Mouse (Mus musculus) kidney, embryonic 15.5 days (tissue): Measurements from ENCODE around the gene Ank3. TPM values are rescaled to one million over a fixed set of nuclear protein-coding genes. Genes with fewer than 3 reads are reported as not detected.

Experiments
- ATAC-seq: fragments of 200-750 bp; cut with Nextera tagmentation; replicated peaks from 2 replicates; pipeline ENCODE4 v1.8.0; 2017; ENCODE audit warnings: moderate TSS enrichment; ENCODE audit not compliant: low FRiP score
- H3K27ac ChIP-seq: fragments of 300-500 bp; sonication (generic); 2 replicates; pipeline ENCODE4 v1.5.1; 2015; ENCODE audit warnings: mild to moderate bottlenecking, inconsistent platforms
- H3K27me3 ChIP-seq: fragments of 300-500 bp; sonication (generic); 2 replicates; pipeline ENCODE4 v1.6.1; 2015; ENCODE audit warnings: inconsistent platforms
- H3K36me3 ChIP-seq: fragments of 300-500 bp; sonication (generic); 2 replicates; pipeline ENCODE4 v1.6.1; 2015; ENCODE audit warnings: inconsistent platforms
- H3K4me1 ChIP-seq: fragments of 300-500 bp; sonication (generic); 2 replicates; pipeline ENCODE4 v1.6.1; 2015; ENCODE audit warnings: inconsistent platforms
- H3K4me2 ChIP-seq: fragments of 300-500 bp; sonication (generic); 2 replicates; pipeline ENCODE4 v1.6.1; 2015; ENCODE audit warnings: moderate library complexity, mild to moderate bottlenecking, inconsistent platforms
- H3K4me3 ChIP-seq: fragments of 300-500 bp; sonication (generic); replicated peaks from 2 replicates; pipeline ENCODE4 v1.5.1; 2015; ENCODE audit warnings: mild to moderate bottlenecking, inconsistent platforms
- H3K9ac ChIP-seq: fragments of 300-500 bp; sonication (generic); 2 replicates; pipeline ENCODE4 v1.6.1; 2015; ENCODE audit warnings: mild to moderate bottlenecking, inconsistent platforms
- H3K9me3 ChIP-seq: fragments of 300-500 bp; sonication (generic); replicated peaks from 2 replicates; pipeline ENCODE4 v1.6.1; 2016; ENCODE audit warnings: inconsistent platforms
- WGBS: fragments of 180-500 bp; shearing (Covaris S2); methylation state at CpG from one replicate; pipeline ENCODE4 v1.1.7; 2015; ENCODE audit warnings: mixed read lengths; 5-methylcytosine and 5-hydroxymethylcytosine counted together
- polyA plus RNA-seq: library from polyadenylated mRNA; unstranded; fragments of >200 nt; fragmentation: Nextera tagmentation; extraction: Ambion mirVana; gene quantifications from 2 replicates; pipeline ENCODE4 v1.2.1, GENCODE M21; 2015

Gene Ank3
- polyA plus RNA-seq, 1 experiment from 2014 or later = 47.9 TPM

GRCm38 (mm10) chr10:69924845-69925244, 526.3 kb downstream of the Ank3 start:
- Histone ChIP-seq H3K4me3 (peak overlapping the region; percentile 51), H3K4me2 (peak overlapping the region; percentile 65), H3K9ac (peak overlapping the region; percentile 41), H3K27me3 (no peaks in the 10 kb centered on the region), H3K27ac (peak overlapping the region; percentile 97), H3K36me3 (peaks cover 3% of the 10 kb centered on the region; the same call in 1 of the 2 replicates), H3K4me1 (peaks cover 64% of the 10 kb centered on the region), H3K9me3 (no peaks in the 10 kb centered on the region)
- WGBS = under 1% methylated on average over 14 of the region's 14 CpGs
- peak; percentile 30; the same call in 1 of the 2 replicates for ATAC-seq

GRCm38 (mm10) chr10:69925285-69926157, 526.9 kb downstream of the Ank3 start:
- Histone ChIP-seq H3K27ac (peak overlapping the region; percentile 97), H3K36me3 (peaks cover 8% of the 10 kb centered on the region; the same call in 1 of the 2 replicates), H3K4me2 (peak overlapping the region; percentile 65), H3K4me3 (peak overlapping the region; percentile 51), H3K9me3 (no peaks in the 10 kb centered on the region), H3K9ac (peak overlapping the region; percentile 41), H3K27me3 (no peaks in the 10 kb centered on the region), H3K4me1 (peaks cover 64% of the 10 kb centered on the region)
- under 1% methylated on average over 19 of the region's 19 CpGs for WGBS
- peak; percentile 88 for ATAC-seq

- peak overlapping the region; percentile 65 for H3K4me2 ChIP-seq
Observed at GRCm38 (mm10) chr10:69926158-69926882, 527.7 kb downstream of the Ank3 start.

GRCm38 (mm10) chr10:69927012-69927411, 528.4 kb downstream of the Ank3 start:
- peaks cover 15% of the 10 kb centered on the region for H3K36me3 ChIP-seq
- peak overlapping the region; percentile 65 for H3K4me2 ChIP-seq
- no peak for ATAC-seq
- H3K9me3 ChIP-seq = no peaks in the 10 kb centered on the region
- H3K27me3 ChIP-seq = no peaks in the 10 kb centered on the region
- peaks cover 53% of the 10 kb centered on the region for H3K4me1 ChIP-seq
- H3K9ac ChIP-seq = peak overlapping the region; percentile 41
- H3K4me3 ChIP-seq = peak overlapping the region; percentile 51
- WGBS = 3% methylated on average over 9 of the region's 9 CpGs
- peak overlapping the region; percentile 97 for H3K27ac ChIP-seq

More at GRCm38 (mm10) chr10:69926158-69926882, 527.7 kb downstream of the Ank3 start:
- ATAC-seq = no peak
- Histone ChIP-seq H3K4me3 (peak overlapping the region; percentile 51), H3K27ac (peak overlapping the region; percentile 97), H3K4me1 (peaks cover 56% of the 10 kb centered on the region), H3K27me3 (no peaks in the 10 kb centered on the region), H3K36me3 (peaks cover 15% of the 10 kb centered on the region), H3K9me3 (no peaks in the 10 kb centered on the region), H3K9ac (peak overlapping the region; percentile 41)
- 1% methylated on average over 11 of the region's 11 CpGs for WGBS

GRCm38 (mm10) chr10:69928358-69928757, 529.8 kb downstream of the Ank3 start:
- WGBS = 44% methylated on average over 7 of the region's 7 CpGs
- Histone ChIP-seq H3K27me3 (no peaks in the 10 kb centered on the region), H3K4me1 (peaks cover 44% of the 10 kb centered on the region), H3K9me3 (no peaks in the 10 kb centered on the region), H3K4me2 (peak overlapping the region; percentile 65), H3K9ac (no peak overlapping the region), H3K36me3 (peaks cover 24% of the 10 kb centered on the region), H3K27ac (peak overlapping the region; percentile 97), H3K4me3 (no peak overlapping the region)
- ATAC-seq = no peak

- Histone ChIP-seq H3K9me3 (no peaks in the 10 kb centered on the region), H3K4me1 (peaks cover 23% of the 10 kb centered on the region), H3K4me3 (no peak overlapping the region), H3K9ac (no peak overlapping the region), H3K27me3 (no peaks in the 10 kb centered on the region), H3K4me2 (no peak overlapping the region), H3K36me3 (peaks cover 46% of the 10 kb centered on the region), H3K27ac (no peak overlapping the region)
- WGBS = 84% methylated on average over 8 of the region's 8 CpGs
- ATAC-seq = no peak
Observed at GRCm38 (mm10) chr10:69930503-69930902, 531.9 kb downstream of the Ank3 start.

- Histone ChIP-seq H3K9me3 (no peaks in the 10 kb centered on the region), H3K36me3 (peaks cover 71% of the 10 kb centered on the region), H3K4me3 (no peak overlapping the region), H3K4me1 (no peaks in the 10 kb centered on the region), H3K4me2 (no peak overlapping the region), H3K27ac (no peak overlapping the region), H3K9ac (no peak overlapping the region), H3K27me3 (no peaks in the 10 kb centered on the region)
- ATAC-seq = no peak
- 87% methylated on average over 5 of the region's 5 CpGs for WGBS
Observed at GRCm38 (mm10) chr10:69936443-69937067, 538.0 kb downstream of the Ank3 start.

- Histone ChIP-seq H3K4me3 (no peak overlapping the region), H3K27ac (no peak overlapping the region), H3K9me3 (no peaks in the 10 kb centered on the region), H3K36me3 (peaks cover 71% of the 10 kb centered on the region), H3K9ac (no peak overlapping the region), H3K27me3 (no peaks in the 10 kb centered on the region), H3K4me2 (no peak overlapping the region), H3K4me1 (no peaks in the 10 kb centered on the region)
- no peak for ATAC-seq
- 87% methylated on average over 7 of the region's 7 CpGs for WGBS
Observed at GRCm38 (mm10) chr10:69937291-69937921, 538.8 kb downstream of the Ank3 start.

GRCm38 (mm10) chr10:69939144-69939543, 540.6 kb downstream of the Ank3 start:
- Histone ChIP-seq H3K36me3 (peaks cover 55% of the 10 kb centered on the region), H3K9me3 (no peaks in the 10 kb centered on the region)

GRCm38 (mm10) chr10:69939966-69940365, 541.4 kb downstream of the Ank3 start:
- 69% methylated on average over 7 of the region's 7 CpGs for WGBS
- Histone ChIP-seq H3K4me2 (no peak overlapping the region), H3K27ac (no peak overlapping the region), H3K9me3 (no peaks in the 10 kb centered on the region), H3K4me1 (no peaks in the 10 kb centered on the region), H3K36me3 (peaks cover 46% of the 10 kb centered on the region), H3K9ac (no peak overlapping the region), H3K27me3 (no peaks in the 10 kb centered on the region), H3K4me3 (no peak overlapping the region)
- no peak for ATAC-seq

More at GRCm38 (mm10) chr10:69939144-69939543, 540.6 kb downstream of the Ank3 start:
- Histone ChIP-seq H3K27ac (no peak overlapping the region), H3K27me3 (no peaks in the 10 kb centered on the region), H3K9ac (no peak overlapping the region), H3K4me1 (no peaks in the 10 kb centered on the region), H3K4me2 (no peak overlapping the region), H3K4me3 (no peak overlapping the region)
- WGBS = 85% methylated on average over 7 of the region's 7 CpGs
- ATAC-seq = no peak

GRCm38 (mm10) chr10:69941001-69941400, 542.4 kb downstream of the Ank3 start:
- peaks cover 37% of the 10 kb centered on the region for H3K36me3 ChIP-seq
- WGBS = 95% methylated on average over 7 of the region's 7 CpGs
- ATAC-seq = no peak

More at GRCm38 (mm10) chr10:69941001-69941400, 542.4 kb downstream of the Ank3 start:
- Histone ChIP-seq H3K9ac (no peak overlapping the region), H3K27ac (no peak overlapping the region), H3K4me2 (no peak overlapping the region), H3K9me3 (no peaks in the 10 kb centered on the region), H3K27me3 (no peaks in the 10 kb centered on the region), H3K4me1 (no peaks in the 10 kb centered on the region), H3K4me3 (no peak overlapping the region)
